Mouse (Mus musculus) brain, embryonic 14.5 days (tissue): ENCODE measurements around the gene Rdh9. TPM values are rescaled to one million over a fixed set of nuclear protein-coding genes. Genes with fewer than 3 reads are reported as not detected.
A peak's percentile ranks its signal among the peaks of the same experiment; 100 is the strongest.
"Not testable (repeated sequence)": the region's sequence is repeated elsewhere in the genome, so short reads cannot be mapped to it uniquely, and the experiment has no call there.

Experiments used
- DNase-seq: peaks from one replicate; pipeline ENCODE4 v3.0.0-alpha.2; 2011; ENCODE audit warnings: low read depth
- CTCF ChIP-seq: fragments of 200-500 bp; IDR thresholded peaks from 2 replicates; pipeline ENCODE4 v1.5.1; 2012; ENCODE audit warnings: inconsistent platforms, mild to moderate bottlenecking, moderate library complexity, borderline replicate concordance; ENCODE audit not compliant: insufficient read depth, insufficient read length; ENCODE audit errors: extremely low read depth
- POLR2A ChIP-seq: fragments of 200-500 bp; IDR thresholded peaks from 2 replicates; pipeline ENCODE4 v1.6.1; 2012; ENCODE audit warnings: mild to moderate bottlenecking, inconsistent platforms, borderline replicate concordance; ENCODE audit not compliant: poor library complexity, insufficient read depth, insufficient read length, severe bottlenecking; ENCODE audit errors: extremely low read depth
- polyA plus RNA-seq: library from polyadenylated mRNA; depleted of rRNA; stranded (reverse); fragments of >200 nt; gene quantifications from 2 replicates; pipeline ENCODE4 v1.2.3, GENCODE M21; 2012; rRNA removed

Gene Rdh9
- polyA plus RNA-seq, 1 experiment = 0.05 TPM

DNA sequence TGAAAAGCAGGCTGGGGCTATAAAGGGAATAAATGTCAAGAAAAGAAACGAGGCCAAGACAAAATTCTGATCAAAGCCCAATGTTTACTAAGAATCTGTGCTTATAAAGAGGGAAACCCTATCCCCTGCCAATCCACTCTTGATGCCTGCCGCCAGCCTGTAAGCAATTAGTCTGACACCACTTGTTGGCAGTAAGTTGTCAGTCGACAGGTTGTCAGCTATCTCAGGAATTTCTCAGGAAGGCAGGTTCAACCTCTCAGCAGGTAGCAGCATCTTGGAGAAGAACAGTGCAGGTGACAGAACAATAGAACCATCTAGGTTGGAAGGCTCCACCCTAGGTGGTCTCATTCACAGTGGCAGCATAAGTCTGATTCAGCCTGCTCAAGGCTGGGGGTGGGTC, 52.9 kb downstream of the Rdh9 start:
- peak; percentile 47 for DNase-seq
- TF ChIP-seq POLR2A (no peak), CTCF (no peak)

- not testable (repeated sequence) for DNase-seq
Observed at GRCm38 (mm10) chr10:127834186-127834585, 58.0 kb downstream of the Rdh9 start.

DNA sequence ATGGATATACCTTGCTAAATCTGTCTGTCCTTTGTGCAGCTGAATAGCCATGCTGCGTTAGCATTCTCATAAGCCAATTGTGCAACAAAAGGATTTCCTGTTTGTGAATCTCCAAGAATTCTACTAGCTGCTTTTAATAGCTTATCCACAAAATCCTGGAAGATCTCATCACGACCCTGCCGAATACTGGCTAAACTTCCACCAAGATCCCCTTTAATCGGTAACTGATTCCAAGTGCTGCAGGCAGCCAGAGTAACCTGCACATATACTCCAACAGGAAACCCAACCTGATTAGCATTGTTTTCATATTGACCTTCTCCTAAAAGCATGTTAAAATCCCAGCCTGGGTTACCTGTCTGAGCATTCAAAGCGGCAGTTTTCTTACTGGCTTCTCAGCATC, 59.1 kb downstream of the Rdh9 start:
- TF ChIP-seq POLR2A (no peak), CTCF (no peak)

GRCm38 (mm10) chr10:127837793-127838192, 61.6 kb downstream of the Rdh9 start:
- DNase-seq = not testable (repeated sequence)

More for the DNA sequence above, 59.1 kb downstream of the Rdh9 start:
- no peak for DNase-seq

DNA sequence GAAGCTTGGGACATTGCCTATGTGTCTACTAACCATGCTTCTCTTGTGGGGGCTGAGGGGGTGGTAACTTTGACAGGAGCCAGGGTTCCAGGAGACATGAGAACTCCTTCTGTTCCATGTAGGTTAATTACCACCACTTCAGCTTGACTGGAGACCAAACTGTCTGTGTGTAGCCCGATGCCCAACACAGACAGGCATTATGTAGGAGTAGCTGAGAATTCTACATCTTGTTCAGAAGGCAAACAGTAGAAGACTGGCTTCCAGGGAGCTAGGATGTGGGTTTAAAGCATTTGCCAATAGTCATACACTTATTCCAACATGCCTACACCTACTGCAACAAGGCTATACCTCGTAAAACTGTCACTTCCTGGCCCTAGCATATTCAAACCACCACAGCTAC, 62.4 kb downstream of the Rdh9 start:
- TF ChIP-seq POLR2A (no peak), CTCF (no peak)
- no peak for DNase-seq

GRCm38 (mm10) chr10:127840776-127841175, 64.6 kb downstream of the Rdh9 start:
- DNase-seq = no peak

More at GRCm38 (mm10) chr10:127840776-127841175, 64.6 kb downstream of the Rdh9 start:
- TF ChIP-seq POLR2A (no peak), CTCF (no peak)

Other genes starting within 250 kb of the Rdh9 start
- gene Nxph4, start 241.8 kb upstream of the Rdh9 start, polyA plus RNA-seq = 19.9 and 48.8 TPM in 2 replicates
- 155 and 269 TPM in 2 replicates for gene Lrp1, start 155.2 kb upstream of the Rdh9 start, polyA plus RNA-seq
- gene Stat6, start 133.4 kb upstream of the Rdh9 start, polyA plus RNA-seq = 5.7 and 7.4 TPM in 2 replicates
- 6.4 and 10.7 TPM in 2 replicates for gene Nemp1, start 109.5 kb upstream of the Rdh9 start, polyA plus RNA-seq
- 7.4 and 8.0 TPM in 2 replicates for gene Nab2, start 107.8 kb upstream of the Rdh9 start, polyA plus RNA-seq
- gene Myo1a, start 71.2 kb upstream of the Rdh9 start, polyA plus RNA-seq = 2.0 and 2.6 TPM in 2 replicates
- gene Tac2, start 51.9 kb upstream of the Rdh9 start, polyA plus RNA-seq = 0.74 and 2.1 TPM in 2 replicates
- gene Zbtb39, start 36.8 kb upstream of the Rdh9 start, polyA plus RNA-seq = 14.9 and 18.7 TPM in 2 replicates
- gene Gpr182, start 24.7 kb upstream of the Rdh9 start, polyA plus RNA-seq = 0.83 and 1.2 TPM in 2 replicates
- 0.06 and 0.12 TPM in 2 replicates for gene Rdh1, start 16.7 kb upstream of the Rdh9 start, polyA plus RNA-seq
- gene Rdh16f1, start 16.6 kb upstream of the Rdh9 start, polyA plus RNA-seq = 0.29 TPM in 1 of 2 replicates, not detected in the other
- gene Rdh16, start 24.8 kb downstream of the Rdh9 start, polyA plus RNA-seq = 0.03 TPM in 1 of 2 replicates, not detected in the other
- gene Rdh19, start 73.5 kb downstream of the Rdh9 start, polyA plus RNA-seq = not detected in 2 replicates
- gene Rdh16f2, start 90.1 kb downstream of the Rdh9 start, polyA plus RNA-seq = not detected in 2 replicates
- not detected in 2 replicates for gene Rdh7, start 112.4 kb downstream of the Rdh9 start, polyA plus RNA-seq
- 0.06 TPM in 1 of 2 replicates, not detected in the other for gene Sdr9c7, start 122.1 kb downstream of the Rdh9 start, polyA plus RNA-seq
- not detected in 2 replicates for gene Hsd17b6, start 231.2 kb downstream of the Rdh9 start, polyA plus RNA-seq
- 25.4 and 35.6 TPM in 2 replicates for gene Prim1, start 238.8 kb downstream of the Rdh9 start, polyA plus RNA-seq